Mouse (Mus musculus) T-cell, adult 2 months (primary cell): Measurements from ENCODE around the gene Alx3.
A peak's percentile ranks its signal among the peaks of the same experiment; 100 is the strongest.

ENCODE experiments used
- DNase-seq: peaks from one replicate; pipeline ENCODE4 v3.0.0; 2022; ENCODE audit warnings: low spot score

Gene Alx3

DNA sequence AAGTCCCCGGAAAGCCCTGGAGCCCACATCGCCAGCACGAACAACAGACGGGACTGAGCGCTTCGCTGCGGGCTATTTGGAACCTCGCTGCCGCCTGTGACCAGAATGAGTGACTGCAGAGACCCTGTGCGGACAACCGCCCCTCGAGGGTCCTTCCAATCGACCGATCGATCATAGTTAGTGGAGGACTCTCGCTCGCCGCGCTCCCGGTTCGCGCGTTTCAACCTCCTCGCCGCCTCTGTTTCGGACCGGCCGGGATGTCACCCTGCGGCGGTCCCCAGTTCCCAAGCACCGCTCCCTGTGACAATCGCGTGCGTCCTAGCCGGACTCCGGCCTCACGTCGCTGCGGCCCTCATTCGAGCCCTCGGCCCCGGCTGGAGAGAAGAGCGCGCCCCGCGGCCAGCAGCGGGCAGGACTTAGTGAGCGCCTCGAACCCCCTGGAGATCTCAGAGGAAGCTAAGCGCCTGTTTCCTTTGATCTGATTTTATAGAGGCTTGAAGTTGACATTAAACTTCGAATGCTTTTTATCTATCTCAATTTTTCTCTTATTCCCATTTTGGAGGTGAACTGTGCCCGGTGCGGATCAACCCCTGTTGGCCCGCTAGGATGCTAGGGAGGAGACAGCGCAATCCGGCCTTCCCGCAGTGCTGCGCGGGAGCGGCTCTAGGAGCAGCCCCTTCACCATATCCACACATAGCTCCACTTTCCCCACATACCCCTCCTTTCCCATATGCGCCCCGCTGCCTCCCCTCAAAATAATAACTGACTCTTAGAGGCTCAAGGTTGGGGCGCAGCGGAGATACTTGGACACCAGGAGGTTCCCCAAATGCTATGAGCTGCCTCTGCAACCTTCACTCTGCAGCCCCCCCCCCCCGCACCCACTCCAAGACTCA, 11.7 kb upstream of the Alx3 start:
- no peak for DNase-seq

DNA sequence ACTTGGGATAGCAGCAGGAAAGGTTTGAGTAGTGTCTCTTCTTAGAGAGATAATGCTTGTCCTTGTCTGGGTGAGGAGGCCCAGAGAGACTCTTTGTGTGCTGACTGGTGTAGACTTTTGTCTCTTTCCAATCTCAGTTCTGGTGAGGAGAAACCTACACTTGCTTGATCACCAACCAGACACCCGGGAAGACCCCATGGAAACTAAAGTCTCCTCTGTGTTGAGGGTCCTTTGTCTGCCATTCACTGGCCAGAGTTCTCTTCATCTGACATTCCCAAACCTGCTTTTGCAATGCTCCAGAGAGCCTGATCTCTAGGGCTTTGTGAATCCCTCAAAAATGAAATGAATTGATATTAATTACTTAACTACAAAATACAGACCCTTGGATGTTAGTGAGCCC, 10.9 kb upstream of the Alx3 start:
- DNase-seq: no peak

DNA sequence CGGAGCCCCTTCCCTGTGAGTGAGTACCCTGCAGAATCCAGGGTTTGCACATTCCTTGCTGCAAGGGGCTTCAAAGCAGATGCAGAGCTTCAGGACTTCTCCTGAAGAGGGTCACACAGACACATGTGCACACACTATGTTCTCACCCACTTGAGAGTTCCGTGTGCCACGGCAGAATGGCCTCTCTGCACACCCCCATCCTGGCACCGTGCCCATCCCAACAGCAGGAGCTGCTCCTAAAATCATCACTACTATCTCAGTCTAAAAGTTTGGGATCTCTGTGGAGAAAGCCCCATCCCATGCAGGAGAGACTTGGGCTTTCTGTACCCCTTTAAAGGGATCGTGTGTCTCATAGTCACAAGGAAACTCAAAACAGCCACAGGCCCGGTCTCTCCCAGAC, 8.3 kb upstream of the Alx3 start:
- no peak for DNase-seq

DNA sequence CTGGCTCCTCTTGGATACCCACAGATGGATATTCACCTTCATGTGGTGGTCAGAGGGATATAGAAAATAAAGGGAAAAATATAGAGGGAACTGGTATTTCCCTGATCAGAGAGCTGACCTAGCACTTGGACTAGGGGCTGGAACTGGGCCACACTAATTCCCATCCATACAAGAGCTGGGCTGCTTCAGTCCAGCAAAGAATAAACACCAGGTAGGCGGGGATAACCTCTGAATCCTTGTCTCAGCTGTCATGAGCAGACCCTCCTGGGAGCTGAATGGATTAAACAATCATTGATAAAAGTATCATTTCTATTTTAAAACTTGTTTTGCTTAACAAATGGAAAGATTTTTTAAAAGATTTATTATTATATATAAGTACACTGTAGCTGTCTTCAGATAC, 3.2 kb upstream of the Alx3 start:
- DNase-seq: no peak

- no peak for DNase-seq
Observed at GRCm38 (mm10) chr3:107593632-107594031, 1.2 kb upstream of the Alx3 start.

GRCm38 (mm10) chr3:107595264-107595937, 570 bp downstream of the Alx3 start:
- no peak for DNase-seq

DNA sequence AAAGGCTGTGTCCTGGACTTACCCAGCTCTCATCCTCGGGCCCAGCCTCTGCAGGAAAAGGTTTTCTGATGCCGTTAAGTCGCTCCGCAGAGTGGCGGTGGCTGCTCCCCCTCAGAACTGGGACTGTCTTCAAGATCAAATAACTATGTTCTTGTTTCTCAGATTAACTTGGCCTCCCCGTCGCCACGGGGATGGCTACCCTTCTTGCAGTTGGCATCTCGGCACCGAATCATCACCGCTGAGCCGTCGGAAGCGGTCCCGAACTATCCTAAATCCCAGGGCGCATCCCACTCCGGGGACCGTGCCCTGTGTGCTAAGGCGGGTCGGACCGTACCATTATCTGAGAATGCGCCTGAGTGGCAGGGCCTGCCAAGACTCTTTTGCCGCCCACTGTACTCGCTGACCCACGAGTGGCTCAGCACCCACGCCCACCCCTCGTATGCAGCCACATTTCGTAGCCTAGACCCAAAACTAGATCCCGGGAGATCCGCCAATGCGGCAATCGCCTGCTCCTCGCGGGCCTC, 1.2 kb downstream of the Alx3 start:
- no peak for DNase-seq

DNA sequence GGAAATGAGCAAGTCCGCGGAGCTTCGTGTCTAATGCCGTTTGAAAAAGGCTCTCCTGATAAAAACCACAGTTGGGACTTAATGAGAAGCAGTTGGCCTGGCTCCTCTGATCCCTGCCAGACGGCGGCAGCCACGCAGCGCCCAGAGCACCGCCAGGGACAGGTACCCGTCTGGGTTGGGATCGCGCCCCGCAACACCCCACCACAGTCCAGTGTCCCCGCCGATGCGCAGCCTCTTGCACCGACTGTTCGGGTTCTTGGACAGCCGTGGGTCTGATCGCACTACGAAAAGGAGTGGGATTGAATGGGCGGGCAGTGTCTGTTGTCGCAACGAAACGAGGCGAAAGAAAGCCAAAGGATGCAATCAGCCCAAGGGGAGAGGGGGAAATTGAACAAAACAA, 1.7 kb downstream of the Alx3 start:
- DNase-seq: no peak

GRCm38 (mm10) chr3:107597134-107597533, 2.3 kb downstream of the Alx3 start:
- DNase-seq: no peak

- DNase-seq: no peak
Observed at GRCm38 (mm10) chr3:107597586-107598389, 3.0 kb downstream of the Alx3 start.

DNA sequence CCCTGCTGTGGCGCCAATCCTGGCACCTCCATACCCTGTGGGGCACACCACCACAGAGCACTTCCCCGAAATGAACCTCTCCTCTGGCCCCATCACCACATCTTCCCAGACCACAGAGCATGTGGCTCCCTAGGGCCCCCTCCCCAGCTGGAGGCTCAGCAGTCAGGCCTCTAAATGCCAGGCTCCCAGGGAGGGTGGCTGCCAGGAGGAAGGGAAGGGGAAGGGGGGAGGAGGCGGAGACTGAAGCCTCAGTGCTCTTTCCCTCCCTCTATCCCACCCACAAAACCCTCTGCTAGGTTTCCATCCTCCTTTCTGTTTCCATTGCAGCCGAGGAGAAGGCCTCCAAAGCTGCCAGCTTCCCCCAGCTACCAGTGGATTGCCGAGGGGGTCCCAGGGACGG, 5.3 kb downstream of the Alx3 start:
- no peak for DNase-seq

- peak; percentile 33 for DNase-seq
Observed at GRCm38 (mm10) chr3:107605304-107605703, 10.5 kb downstream of the Alx3 start.

DNA sequence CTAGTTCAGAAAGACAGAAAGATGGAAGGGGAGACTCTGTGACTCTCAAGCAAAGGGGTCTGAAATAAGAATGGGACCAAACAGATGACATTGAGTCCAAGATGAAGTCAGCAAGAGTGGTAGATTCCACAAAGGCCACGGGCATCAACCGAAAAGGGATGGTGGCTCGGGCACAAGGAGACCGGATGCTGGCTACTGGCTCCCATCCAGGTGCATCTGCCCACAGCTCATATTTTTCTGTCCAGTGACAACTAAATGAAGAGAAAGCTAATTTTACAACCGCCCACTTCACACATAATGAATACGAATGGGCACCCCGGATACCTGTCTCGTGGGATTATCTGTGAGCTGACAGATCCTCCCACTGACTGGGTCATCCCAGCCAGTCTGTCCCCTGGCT, 12.4 kb downstream of the Alx3 start:
- DNase-seq: no peak

GRCm38 (mm10) chr3:107608808-107609207, 14.0 kb downstream of the Alx3 start:
- no peak for DNase-seq

DNA sequence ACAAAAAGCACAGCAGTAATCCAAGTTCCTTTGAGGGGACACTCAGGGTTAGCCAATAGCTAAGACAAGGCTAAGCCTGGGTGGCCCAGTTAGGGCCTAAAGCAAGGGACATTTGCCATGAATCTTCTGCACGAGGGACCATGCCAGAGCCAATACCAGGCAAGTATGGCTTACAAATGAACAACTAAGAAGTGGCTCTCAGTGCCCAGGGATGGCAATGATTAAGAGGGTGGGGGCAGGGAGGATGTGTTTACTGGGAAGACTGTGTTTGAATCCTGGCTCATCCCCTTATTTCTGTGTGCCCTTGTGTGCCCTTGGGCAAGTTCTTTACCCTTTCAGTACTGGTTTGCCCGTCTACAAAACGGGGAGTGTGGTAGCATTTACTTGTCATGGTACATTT, 14.5 kb downstream of the Alx3 start:
- DNase-seq: no peak

- DNase-seq: no peak
Observed at GRCm38 (mm10) chr3:107611394-107611793, 16.6 kb downstream of the Alx3 start.

GRCm38 (mm10) chr3:107612902-107613525, 18.2 kb downstream of the Alx3 start:
- DNase-seq: peak; percentile 31

DNA sequence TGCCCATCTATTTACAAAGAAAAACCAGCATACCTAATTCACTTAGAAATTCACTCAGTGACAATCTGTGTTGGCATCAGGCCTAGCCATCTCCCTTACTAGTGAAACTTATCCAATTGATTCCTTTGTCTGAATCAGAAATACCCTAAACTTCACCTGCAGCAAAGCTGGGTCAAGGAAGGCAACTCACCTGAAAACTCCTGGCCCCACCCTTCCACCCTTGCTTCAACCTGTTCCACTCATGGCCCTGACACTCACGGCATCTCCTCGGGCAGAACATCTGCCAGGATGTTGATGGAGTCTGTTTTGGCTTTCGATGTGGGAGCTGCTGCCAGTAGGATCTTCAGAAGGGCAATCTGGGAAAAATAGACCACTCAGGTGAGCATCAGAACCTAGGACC, 23.0 kb downstream of the Alx3 start:
- DNase-seq: no peak

DNA sequence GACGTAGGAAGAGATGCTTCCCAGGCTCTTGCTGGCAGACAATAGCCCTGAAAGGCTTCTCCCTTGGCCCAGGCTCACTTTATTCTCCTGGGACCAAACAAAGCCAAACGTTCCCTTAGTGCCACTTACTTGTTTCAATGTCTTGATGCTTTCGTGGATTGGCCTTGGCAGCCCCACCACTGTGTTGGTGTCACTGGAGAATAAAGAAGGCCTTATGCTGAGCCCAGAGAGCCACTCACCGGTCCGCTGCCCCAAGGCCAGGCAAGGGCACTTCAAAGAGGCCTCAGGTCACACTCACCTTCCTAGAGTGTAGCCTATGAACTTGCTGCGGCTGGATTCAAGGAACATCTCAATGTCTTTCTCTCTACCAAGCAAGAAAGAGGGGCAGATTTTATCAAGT, 25.1 kb downstream of the Alx3 start:
- no peak for DNase-seq

- DNase-seq: no peak
Observed at GRCm38 (mm10) chr3:107621286-107622075, 26.6 kb downstream of the Alx3 start.

DNA sequence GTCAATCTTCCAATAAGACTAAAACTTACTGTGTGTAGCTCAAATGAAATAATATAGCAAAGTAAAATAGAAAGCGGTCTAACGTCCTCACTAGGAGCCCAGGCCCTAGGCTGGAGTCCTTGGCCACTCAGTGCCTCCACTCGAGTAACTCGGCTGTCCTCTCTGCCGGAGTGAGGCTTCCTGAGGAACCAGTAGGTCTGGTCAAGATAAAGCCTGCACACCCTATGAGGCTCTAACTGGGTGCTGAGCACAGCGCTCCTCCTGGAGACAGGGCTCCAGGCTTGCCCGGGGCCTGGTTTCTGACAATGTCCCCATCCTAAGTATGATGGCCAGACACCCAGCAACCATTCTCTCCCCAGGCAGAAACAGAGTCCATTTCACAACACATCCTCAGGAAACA, 27.7 kb downstream of the Alx3 start:
- no peak for DNase-seq
